18 mouse cellular contexts compared by ENCODE assay signal in genomic region chr5:75045371-75045770, GRCm38 (mm10). TPM values are rescaled to one million over a fixed set of nuclear protein-coding genes. Genes with fewer than 3 reads are reported as not detected.
DNase-seq lines count a peak whose midpoint lies in the region; ATAC-seq and TF ChIP-seq lines count a peak whose summit lies in the region.
"Had no signal": no experiment of that assay in that cellular context is flagged by ENCODE, and none has a peak within 500 bp of the region (broad histone marks: within the 10 kb centered on the region; RNA-seq: fewer than 3 reads in every experiment).

No protein-coding gene starts in this region.

- ATAC-seq in kidney, embryonic 15.5 days (replicated peaks; ENCODE audit: low FRiP score) = no peak

- TF ChIP-seq CTCF in gastrocnemius, adult 2 months (IDR thresholded peaks at IDR 0.05) = no peak

- peak overlapping the region; percentile 95 for H3K27ac ChIP-seq in gastrocnemius, adult 2 months
- 0 out of 2 replicates have a peak overlapping the region, but pooled peaks have one; percentile 20 for H3K27ac ChIP-seq in kidney, embryonic 15.5 days
- H3K27ac ChIP-seq: liver, embryonic 14.5 days had no signal

- DNase-seq in gastrocnemius, adult 2 months = no peak
- no peak for DNase-seq in gastrocnemius, adult 18-20 months (ENCODE audit: low spot score)
- DNase-seq in lung, postnatal 25 days (ENCODE audit: low spot score) = peak; percentile 5
- DNase-seq in lung, postnatal 14 days = no peak
- no peak for DNase-seq in frontal cortex, postnatal 36 days (ENCODE audit: low spot score in 2 of 2)
- no peak for DNase-seq in layer of hippocampus, adult 9-10 months (ENCODE audit: low spot score)
- DNase-seq: cerebellum, postnatal 25 days; gastrocnemius, postnatal 14 days; thymus, postnatal 25 days had no signal

- no peak overlapping the region for H3K4me2 ChIP-seq in kidney, embryonic 15.5 days

- 57% methylated on average over 7 of the region's 7 CpGs for WGBS in kidney, embryonic 15.5 days

- 0 out of 2 replicates have a peak, but pooled peaks cover 11% of the 10 kb centered on the region for H3K27me3 ChIP-seq in kidney, embryonic 15.5 days
- H3K27me3 ChIP-seq: embryonic facial prominence, embryonic 13.5 days; forebrain, embryonic 15.5 days; stomach, embryonic 15.5 days had no signal

- H3K4me3 ChIP-seq in gastrocnemius, adult 2 months = no peak overlapping the region
- no peak overlapping the region for H3K4me3 ChIP-seq in kidney, embryonic 15.5 days (replicated peaks)

- no peaks in the 10 kb centered on the region for H3K9me3 ChIP-seq in kidney, embryonic 15.5 days (replicated peaks)
- H3K9me3 ChIP-seq: embryonic facial prominence, embryonic 13.5 days; forebrain, embryonic 15.5 days; heart, embryonic 13.5 days; hindbrain, embryonic 12.5 days; stomach, embryonic 15.5 days had no signal

- H3K9ac ChIP-seq in kidney, embryonic 15.5 days = no peak overlapping the region

- intact Hi-C loops in gastrocnemius, adult 2 months (cut with DNase I) = loop anchor here (5.0 kb wide), 1 partner anchor 73 kb away; no protein-coding TSS in a partner anchor

- peaks cover 5% of the 10 kb centered on the region; the same call in 1 of the 2 replicates for H3K36me3 ChIP-seq in kidney, embryonic 15.5 days
- H3K36me3 ChIP-seq: forebrain, embryonic 15.5 days; hindbrain, embryonic 12.5 days; stomach, embryonic 15.5 days had no signal

- H3K4me1 ChIP-seq in kidney, embryonic 15.5 days = peaks cover 30% of the 10 kb centered on the region

RNA-seq across cellular contexts. Expression of gene Chic2, which starts 0.8 kb away (rescaled TPM):
- total RNA-seq in gastrocnemius, adult 2 months (2021) = 10 to 100 TPM; 14.5 to 15.8 TPM
- 10 to 100 TPM; 10.3 to 12.3 TPM for total RNA-seq in gastrocnemius, adult 18-20 months (2021)
- polyA plus RNA-seq in kidney, embryonic 15.5 days (2015; fragmentation: Nextera tagmentation; extraction: Ambion mirVana) = 27.1 and 28.8 TPM in 2 replicates

RNA-seq across cellular contexts. Expression of gene Gsx2, which starts 30.0 kb away (rescaled TPM):
- not detected for total RNA-seq in gastrocnemius, adult 2 months (2021)
- not detected for total RNA-seq in gastrocnemius, adult 18-20 months (2021)
- polyA plus RNA-seq in kidney, embryonic 15.5 days (2015; fragmentation: Nextera tagmentation; extraction: Ambion mirVana) = not detected in 2 replicates
- total RNA-seq: gastrocnemius, postnatal 14 days; megakaryocyte, adult 5-6 weeks had no signal
- polyA plus RNA-seq: embryonic facial prominence, embryonic 13.5 days; heart, embryonic 13.5 days; large intestine, adult 2 months; liver, embryonic 14.5 days; stomach, embryonic 15.5 days had no signal
